Mouse (Mus musculus) gastrocnemius, postnatal 14 days (tissue): Measurements from ENCODE around the gene Svep1. TPM values are rescaled to one million over a fixed set of nuclear protein-coding genes. Genes with fewer than 3 reads are reported as not detected.

Experiments
- DNase-seq: peaks from one replicate; pipeline ENCODE4 v3.0.0; 2021; ENCODE audit warnings: mixed read lengths
- intact Hi-C: fragments of 180-260 bp; cut with DNase I; formaldehyde crosslinking; loops from one replicate; pipeline ENCODE4 v1.15.1; 2025; ENCODE audit warnings: low total_unique reads
- total RNA-seq, 2 experiments: library from RNA; stranded (reverse); gene quantifications; 2 replicates each; pipeline ENCODE4 v1.2.3; 2021

Svep1 gene
- total RNA-seq, 2 experiments from 2014 or later: 14.7 to 17.3 TPM

GRCm38 (mm10) chr4:58032714-58033113 lies 173.9 kb downstream of the Svep1 start:
- DNase-seq: no peak
- intact Hi-C loops: no loop called here

GRCm38 (mm10) chr4:58009024-58009423 lies 197.6 kb downstream of the Svep1 start, which contains the start of gene Txndc8:
Gene Txndc8, minus strand, starts transcription at chr4:58009124.
- no peak for DNase-seq
- intact Hi-C loops: no loop called here

GRCm38 (mm10) chr4:58003501-58003900 lies 203.2 kb downstream of the Svep1 start:
- intact Hi-C loops: no loop called here
- DNase-seq: no peak

Other genes starting within 250 kb of the Svep1 start
- gene Txndc8, start 197.7 kb downstream of the Svep1 start, total RNA-seq: not detected
- 10 to 100 TPM; 22.2 to 30.0 TPM for gene Musk, start 79.1 kb upstream of the Svep1 start, total RNA-seq